Mouse (Mus musculus) ZHBTc4 (cell line): Measurements from ENCODE around the gene AW549877.
A peak's percentile ranks its signal among the peaks of the same experiment; 100 is the strongest.

Source experiments
- DNase-seq: peaks from one replicate; pipeline ENCODE4 v3.0.0-alpha.2; 2011; ENCODE audit warnings: low read depth, low spot score

AW549877 gene

GRCm38 (mm10) chr15:3984876-3985275 is 10.7 kb downstream of the AW549877 start:
- no peak for DNase-seq

- DNase-seq: no peak
Measured at GRCm38 (mm10) chr15:3982732-3983131, 12.8 kb downstream of the AW549877 start.

GRCm38 (mm10) chr15:3979871-3980270 is 15.7 kb downstream of the AW549877 start:
- DNase-seq: no peak

GRCm38 (mm10) chr15:3979061-3979848 is 16.3 kb downstream of the AW549877 start, which contains the start of gene Fbxo4:
Gene Fbxo4 (minus strand): TSS chr15:3979573.
- DNase-seq: peak; percentile 69

GRCm38 (mm10) chr15:3978279-3978678 is 17.3 kb downstream of the AW549877 start:
- no peak for DNase-seq

GRCm38 (mm10) chr15:3973300-3973699 is 22.2 kb downstream of the AW549877 start:
- no peak for DNase-seq

- DNase-seq: no peak
Measured at GRCm38 (mm10) chr15:3970193-3970592, 25.4 kb downstream of the AW549877 start.

- DNase-seq: no peak
Measured at GRCm38 (mm10) chr15:3969743-3970142, 25.8 kb downstream of the AW549877 start.

- DNase-seq: no peak
Measured at GRCm38 (mm10) chr15:3962251-3962650, 33.3 kb downstream of the AW549877 start.

GRCm38 (mm10) chr15:3960094-3960493 is 35.5 kb downstream of the AW549877 start:
- DNase-seq: peak; percentile 16

GRCm38 (mm10) chr15:3957982-3958381 is 37.6 kb downstream of the AW549877 start:
- DNase-seq: peak; percentile 45

- DNase-seq: no peak
Measured at GRCm38 (mm10) chr15:3954971-3955370, 40.6 kb downstream of the AW549877 start.

- DNase-seq: peak; percentile 13
Measured at GRCm38 (mm10) chr15:3938132-3938531, 57.4 kb downstream of the AW549877 start.

GRCm38 (mm10) chr15:3936056-3936455 is 59.5 kb downstream of the AW549877 start:
- DNase-seq: no peak

- DNase-seq: no peak
Measured at GRCm38 (mm10) chr15:3933466-3933865, 62.1 kb downstream of the AW549877 start.
